Mouse (Mus musculus): ENCODE data around the gene Tcf7l1. TPM values are rescaled to one million over a fixed set of nuclear protein-coding genes. Genes with fewer than 3 reads are reported as not detected.

The Tcf7l1 gene
- total RNA-seq, 1 experiment: 14.5 TPM

DNA sequence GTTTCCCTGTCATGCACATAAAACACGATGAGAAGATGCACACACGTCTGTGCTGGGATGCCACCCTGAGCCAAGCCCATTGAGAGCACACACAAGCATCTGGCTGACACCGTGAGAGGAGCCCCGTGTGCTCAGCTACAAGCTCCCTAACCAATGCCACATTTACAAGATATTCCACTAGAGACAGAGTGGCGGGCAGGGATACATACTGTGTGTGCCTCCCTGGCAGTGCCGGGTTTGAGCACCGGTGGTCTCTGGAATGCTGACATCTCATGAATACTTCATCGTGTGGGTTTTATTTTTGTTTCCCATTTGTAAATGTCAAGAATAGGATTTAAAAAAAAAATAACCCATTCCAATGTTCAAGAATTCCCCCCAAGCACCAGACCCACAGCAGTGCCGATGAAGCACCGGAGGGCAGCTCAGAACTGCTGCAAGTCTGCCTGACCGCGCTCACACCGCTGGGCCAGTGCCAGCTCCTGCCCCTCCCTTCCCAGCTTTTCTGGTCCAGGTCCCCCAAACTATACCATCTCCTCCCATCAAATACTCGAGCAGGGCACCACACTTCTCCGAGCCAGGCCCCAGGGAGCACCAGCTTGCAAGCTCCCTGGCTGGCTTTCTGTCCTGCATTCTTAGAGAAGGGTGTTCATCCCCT lies 65.2 kb downstream of the Tcf7l1 start:
- H3K36me3 ChIP-seq (ENCODE audit: control insufficient read depth, insufficient read depth, low read length, poor library complexity, severe bottlenecking): no peaks in the 10 kb centered on the region
- in situ Hi-C loops (cut with MboI; ENCODE audit: low sequenced_read_pairs in 2 of 2, unreplicated experiment in 2 of 2): no loop called here
- H3K4me3 ChIP-seq (ENCODE audit: insufficient read depth in 1 of 2, low read depth in 1 of 2, low read length in 2 of 2, poor library complexity in 1 of 2, severe bottlenecking in 1 of 2): no peak overlapping the region
- TF ChIP-seq MAFK (IDR thresholded peaks at IDR 0.05; ENCODE audit: insufficient read depth, low read depth, low read length) (no peak), HCFC1 (IDR thresholded peaks at IDR 0.05; ENCODE audit: borderline replicate concordance, insufficient read depth, low read length) (no peak), CHD2 (IDR thresholded peaks at IDR 0.05; ENCODE audit: low read depth, low read length) (no peak), ZNF384 (IDR thresholded peaks at IDR 0.05; ENCODE audit: low read depth, low read length) (no peak), ZC3H11A (IDR thresholded peaks at IDR 0.05; ENCODE audit: borderline replicate concordance, low read depth, low read length) (no peak)
- no peak overlapping the region; the same call in 1 of the 2 replicates for H3K9ac ChIP-seq (ENCODE audit: insufficient read depth, low read depth, low read length, poor library complexity, severe bottlenecking)
- no peaks in the 10 kb centered on the region for H3K9me3 ChIP-seq (ENCODE audit: control insufficient read depth, insufficient read depth, low read depth, low read length)
- no peak overlapping the region; the same call in 1 of the 2 replicates for H3K27ac ChIP-seq (ENCODE audit: insufficient read depth, low read depth, low read length, poor library complexity, severe bottlenecking)
- no peak for DNase-seq (ENCODE audit: low read depth, low spot score)
- H3K4me1 ChIP-seq (ENCODE audit: control insufficient read depth in 2 of 2, insufficient read depth in 2 of 2, low read length in 2 of 2, poor library complexity in 1 of 2): peaks cover 13 to 17% of the 10 kb centered on the region in 2 experiments

DNA sequence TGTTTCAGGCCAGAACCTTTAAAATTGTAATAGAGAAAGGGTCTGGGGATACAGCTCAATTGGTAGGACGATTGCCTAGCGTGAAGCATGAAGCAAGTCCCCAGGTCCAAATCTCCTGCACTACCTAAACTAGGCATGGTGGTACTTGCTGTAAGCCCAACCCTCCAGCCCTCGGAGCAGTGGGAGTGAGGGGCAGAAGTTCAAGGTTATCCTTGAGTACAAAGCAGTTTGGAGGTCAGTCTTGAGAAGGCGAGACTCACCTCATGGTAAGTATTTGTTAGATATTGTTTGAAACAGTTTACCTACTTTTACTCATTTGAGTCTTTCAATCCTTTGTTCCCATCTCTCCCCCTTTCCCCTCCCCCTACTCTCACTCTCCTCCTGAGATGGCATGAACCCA lies 65.9 kb downstream of the Tcf7l1 start:
- Histone ChIP-seq H3K9me3 (ENCODE audit: control insufficient read depth, insufficient read depth, low read depth, low read length) (no peaks in the 10 kb centered on the region), H3K9ac (ENCODE audit: insufficient read depth, low read depth, low read length, poor library complexity, severe bottlenecking) (no peak overlapping the region), H3K36me3 (ENCODE audit: control insufficient read depth, insufficient read depth, low read length, poor library complexity, severe bottlenecking) (no peaks in the 10 kb centered on the region), H3K27ac (ENCODE audit: insufficient read depth, low read depth, low read length, poor library complexity, severe bottlenecking) (no peak overlapping the region), H3K4me1 (ENCODE audit: control insufficient read depth in 2 of 2, insufficient read depth in 2 of 2, low read length in 2 of 2, poor library complexity in 1 of 2) (peaks cover 13 to 17% of the 10 kb centered on the region in 2 experiments), H3K4me3 (ENCODE audit: insufficient read depth in 1 of 2, low read depth in 1 of 2, low read length in 2 of 2, poor library complexity in 1 of 2, severe bottlenecking in 1 of 2) (no peak overlapping the region)
- TF ChIP-seq CHD2 (IDR thresholded peaks at IDR 0.05; ENCODE audit: low read depth, low read length): no peak
- TF ChIP-seq HCFC1 (IDR thresholded peaks at IDR 0.05; ENCODE audit: borderline replicate concordance, insufficient read depth, low read length): no peak
- TF ChIP-seq ZC3H11A (IDR thresholded peaks at IDR 0.05; ENCODE audit: borderline replicate concordance, low read depth, low read length): no peak
- TF ChIP-seq MAFK (IDR thresholded peaks at IDR 0.05; ENCODE audit: insufficient read depth, low read depth, low read length): no peak
- TF ChIP-seq ZNF384 (IDR thresholded peaks at IDR 0.05; ENCODE audit: low read depth, low read length): no peak
- DNase-seq (ENCODE audit: low read depth, low spot score): no peak
- in situ Hi-C loops (cut with MboI; ENCODE audit: low sequenced_read_pairs in 2 of 2, unreplicated experiment in 2 of 2): no loop called here

DNA sequence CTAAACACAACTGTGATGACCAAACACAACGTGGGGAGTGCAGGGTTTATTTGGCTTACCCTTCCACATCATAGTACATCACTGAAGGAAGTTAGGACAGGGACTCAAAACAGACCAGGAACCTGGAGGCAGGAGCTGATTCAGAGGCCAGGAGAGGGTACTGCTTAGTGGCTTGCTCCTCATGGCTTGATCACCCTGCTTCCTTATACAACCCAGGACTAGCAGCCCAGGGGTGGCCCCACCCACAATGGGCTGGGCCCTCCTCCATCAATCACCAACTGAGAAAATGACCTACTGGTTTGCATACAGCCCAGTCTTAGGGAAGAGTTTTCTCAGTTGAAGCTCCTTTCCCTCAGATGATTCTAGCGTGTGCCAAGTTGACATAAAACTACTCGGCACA lies 68.2 kb downstream of the Tcf7l1 start:
- H3K4me3 ChIP-seq (ENCODE audit: insufficient read depth in 1 of 2, low read depth in 1 of 2, low read length in 2 of 2, poor library complexity in 1 of 2, severe bottlenecking in 1 of 2): no peak overlapping the region
- TF ChIP-seq ZNF384 (IDR thresholded peaks at IDR 0.05; ENCODE audit: low read depth, low read length) (no peak), MAFK (IDR thresholded peaks at IDR 0.05; ENCODE audit: insufficient read depth, low read depth, low read length) (no peak), HCFC1 (IDR thresholded peaks at IDR 0.05; ENCODE audit: borderline replicate concordance, insufficient read depth, low read length) (no peak), CHD2 (IDR thresholded peaks at IDR 0.05; ENCODE audit: low read depth, low read length) (no peak), ZC3H11A (IDR thresholded peaks at IDR 0.05; ENCODE audit: borderline replicate concordance, low read depth, low read length) (no peak)
- H3K9ac ChIP-seq (ENCODE audit: insufficient read depth, low read depth, low read length, poor library complexity, severe bottlenecking): no peak overlapping the region
- peaks cover 13 to 17% of the 10 kb centered on the region in 2 experiments for H3K4me1 ChIP-seq (ENCODE audit: control insufficient read depth in 2 of 2, insufficient read depth in 2 of 2, low read length in 2 of 2, poor library complexity in 1 of 2)
- no peaks in the 10 kb centered on the region for H3K36me3 ChIP-seq (ENCODE audit: control insufficient read depth, insufficient read depth, low read length, poor library complexity, severe bottlenecking)
- H3K27ac ChIP-seq (ENCODE audit: insufficient read depth, low read depth, low read length, poor library complexity, severe bottlenecking): no peak overlapping the region
- in situ Hi-C loops (cut with MboI; ENCODE audit: low sequenced_read_pairs in 2 of 2, unreplicated experiment in 2 of 2): no loop called here
- no peak for DNase-seq (ENCODE audit: low read depth, low spot score)
- H3K9me3 ChIP-seq (ENCODE audit: control insufficient read depth, insufficient read depth, low read depth, low read length): no peaks in the 10 kb centered on the region

GRCm38 (mm10) chr6:72714726-72715125 lies 74.3 kb downstream of the Tcf7l1 start:
- peaks cover 0 to 5% of the 10 kb centered on the region in 2 experiments; a peak in 2 of 4 replicates for H3K4me1 ChIP-seq (ENCODE audit: control insufficient read depth in 2 of 2, insufficient read depth in 2 of 2, low read length in 2 of 2, poor library complexity in 1 of 2)

More at GRCm38 (mm10) chr6:72714726-72715125, 74.3 kb downstream of the Tcf7l1 start:
- Histone ChIP-seq H3K4me3 (ENCODE audit: insufficient read depth in 1 of 2, low read depth in 1 of 2, low read length in 2 of 2, poor library complexity in 1 of 2, severe bottlenecking in 1 of 2) (no peak overlapping the region), H3K9ac (ENCODE audit: insufficient read depth, low read depth, low read length, poor library complexity, severe bottlenecking) (no peak overlapping the region), H3K9me3 (ENCODE audit: control insufficient read depth, insufficient read depth, low read depth, low read length) (no peaks in the 10 kb centered on the region), H3K36me3 (ENCODE audit: control insufficient read depth, insufficient read depth, low read length, poor library complexity, severe bottlenecking) (no peaks in the 10 kb centered on the region), H3K27ac (ENCODE audit: insufficient read depth, low read depth, low read length, poor library complexity, severe bottlenecking) (no peak overlapping the region)
- in situ Hi-C loops (cut with MboI; ENCODE audit: low sequenced_read_pairs in 2 of 2, unreplicated experiment in 2 of 2): no loop called here
- no peak for TF ChIP-seq MAFK (IDR thresholded peaks at IDR 0.05; ENCODE audit: insufficient read depth, low read depth, low read length)
- TF ChIP-seq HCFC1 (IDR thresholded peaks at IDR 0.05; ENCODE audit: borderline replicate concordance, insufficient read depth, low read length): no peak
- no peak for TF ChIP-seq CHD2 (IDR thresholded peaks at IDR 0.05; ENCODE audit: low read depth, low read length)
- no peak for TF ChIP-seq ZNF384 (IDR thresholded peaks at IDR 0.05; ENCODE audit: low read depth, low read length)
- TF ChIP-seq ZC3H11A (IDR thresholded peaks at IDR 0.05; ENCODE audit: borderline replicate concordance, low read depth, low read length): no peak
- DNase-seq (ENCODE audit: low read depth, low spot score): no peak
